Mouse (Mus musculus): ENCODE results near the gene Mamld1. TPM values are rescaled to one million over a fixed set of nuclear protein-coding genes. Genes with fewer than 3 reads are reported as not detected.

Mamld1 gene
- total and polyA plus RNA-seq, 3 experiments: not detected

DNA sequence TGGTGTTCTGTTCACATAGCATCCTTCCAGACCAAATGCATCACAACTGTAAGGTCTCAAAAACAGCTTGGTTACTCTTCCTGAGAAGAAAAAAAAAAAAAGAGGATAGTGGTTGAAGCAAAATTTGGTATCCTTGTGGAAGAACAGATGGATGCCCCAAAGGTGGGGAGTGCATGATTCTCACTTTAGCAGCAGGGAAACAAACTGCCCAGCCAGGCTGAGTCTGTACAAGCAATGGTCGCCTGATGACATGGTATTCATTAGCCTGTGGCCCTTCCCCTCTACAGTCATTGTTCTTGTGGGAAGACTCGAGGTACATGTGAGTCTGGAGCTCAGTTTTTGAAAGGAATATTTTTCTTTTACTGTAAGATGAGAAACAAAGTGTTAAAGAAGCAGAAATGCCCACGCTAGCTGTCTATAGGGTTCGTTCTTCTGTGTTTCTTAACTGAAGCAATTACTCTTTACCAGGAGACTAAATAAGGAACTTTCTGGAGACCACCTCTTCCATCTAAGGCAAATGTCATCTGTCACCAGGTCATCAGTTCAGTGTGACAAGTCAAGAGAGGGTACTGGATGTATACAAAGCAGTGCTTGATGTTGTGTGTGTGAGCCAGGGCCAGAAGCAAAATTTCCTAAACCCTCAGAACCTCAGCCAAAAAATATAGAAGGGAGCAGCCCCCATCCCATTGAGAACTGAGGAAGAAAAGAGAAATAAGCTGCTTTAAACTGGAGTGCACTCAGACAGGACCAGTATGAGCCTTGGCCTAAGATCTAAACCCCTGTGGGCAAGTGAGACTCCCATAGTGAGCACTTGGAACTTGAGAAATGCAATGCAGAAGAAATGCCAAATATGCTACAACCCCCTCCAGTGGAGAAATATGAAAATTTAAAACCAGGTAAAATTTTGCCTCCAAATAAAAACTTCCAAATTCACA, 72.6 kb downstream of the Mamld1 start:
- no peaks in the 10 kb centered on the region for H3K27me3 ChIP-seq (ENCODE audit: control insufficient read depth in 1 of 2, insufficient read depth in 2 of 2, low read length in 2 of 2)
- no peak for TF ChIP-seq GATA1 (IDR thresholded peaks at IDR 0.05; ENCODE audit: low read depth, low read length)
- no peak for TF ChIP-seq ZNF384 (IDR thresholded peaks at IDR 0.05; ENCODE audit: low read depth, low read length)
- no peak for TF ChIP-seq CTCF (IDR thresholded peaks at IDR 0.05 in 2 of 3, conservative IDR thresholded peaks at IDR 0.05 in 1 of 3; ENCODE audit: control insufficient read depth in 1 of 3, insufficient read depth in 1 of 3, low read depth in 2 of 3, low read length in 3 of 3, poor library complexity in 1 of 3, severe bottlenecking in 1 of 3)
- TF ChIP-seq E2F4 (IDR thresholded peaks at IDR 0.05; ENCODE audit: borderline replicate concordance, low read depth, low read length): no peak
- TF ChIP-seq USF2 (IDR thresholded peaks at IDR 0.05; ENCODE audit: borderline replicate concordance in 1 of 2, insufficient read depth in 1 of 2, low read depth in 1 of 2, low read length in 2 of 2): no peak
- no peak for TF ChIP-seq TBP (IDR thresholded peaks at IDR 0.05; ENCODE audit: low read depth, low read length)
- no peak for TF ChIP-seq TAL1 (IDR thresholded peaks at IDR 0.05; ENCODE audit: low read length)
- TF ChIP-seq RCOR1 (IDR thresholded peaks at IDR 0.05; ENCODE audit: low read depth, low read length): no peak
- TF ChIP-seq MXI1 (IDR thresholded peaks at IDR 0.05; ENCODE audit: low read depth, low read length): no peak
- no peak for TF ChIP-seq POLR2A (IDR thresholded peaks at IDR 0.05; ENCODE audit: control insufficient read depth in 1 of 2, insufficient read depth in 1 of 2, low read depth in 1 of 2, low read length in 2 of 2, poor library complexity in 1 of 2)
- TF ChIP-seq BHLHE40 (IDR thresholded peaks at IDR 0.05; ENCODE audit: borderline replicate concordance, low read depth, low read length): no peak
- TF ChIP-seq SMC3 (IDR thresholded peaks at IDR 0.05; ENCODE audit: low read depth, low read length): no peak

DNA sequence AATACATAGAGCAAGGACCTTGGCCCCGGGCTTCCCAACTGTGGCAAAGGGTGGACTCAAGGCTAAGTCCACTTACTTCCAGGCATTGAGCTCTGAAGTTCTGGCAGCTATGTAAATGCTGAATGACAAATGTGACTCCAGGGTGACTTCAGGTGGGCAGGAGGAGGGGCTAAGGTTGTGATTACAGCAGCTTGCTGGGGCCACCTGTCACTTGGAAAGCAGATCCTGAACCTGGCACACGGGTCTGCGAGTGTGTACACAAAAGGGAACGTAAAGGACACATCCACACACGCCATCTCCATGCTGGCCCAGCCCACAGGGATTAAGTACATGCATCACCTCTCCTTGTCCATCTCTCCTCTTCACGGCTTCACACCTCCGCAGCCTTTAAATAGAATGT, 75.0 kb downstream of the Mamld1 start:
- H3K27me3 ChIP-seq (ENCODE audit: control insufficient read depth in 1 of 2, insufficient read depth in 2 of 2, low read length in 2 of 2): no peaks in the 10 kb centered on the region
- no peaks in the 10 kb centered on the region for H3K36me3 ChIP-seq (ENCODE audit: control insufficient read depth in 1 of 2, insufficient read depth in 2 of 2, low read length in 2 of 2)
- TF ChIP-seq ELF1 (IDR thresholded peaks at IDR 0.05; ENCODE audit: low read depth, low read length): no peak
- TF ChIP-seq CHD2 (IDR thresholded peaks at IDR 0.05; ENCODE audit: low read length): no peak
- no peak for TF ChIP-seq KAT2A (conservative IDR thresholded peaks at IDR 0.05; ENCODE audit: low read depth, low read length)
- TF ChIP-seq MAZ (IDR thresholded peaks at IDR 0.05; ENCODE audit: low read depth, low read length): no peak
- no peak for TF ChIP-seq RCOR1 (IDR thresholded peaks at IDR 0.05; ENCODE audit: low read depth, low read length)
- no peak for TF ChIP-seq MAFK (IDR thresholded peaks at IDR 0.05; ENCODE audit: borderline replicate concordance, low read depth, low read length)
- H3K4me1 ChIP-seq (ENCODE audit: control insufficient read depth in 1 of 2, insufficient read depth in 2 of 2, low read length in 2 of 2): no peaks in the 10 kb centered on the region
- no peak for DNase-seq (ENCODE audit: low read depth, low spot score)
- no peak overlapping the region for H3K4me3 ChIP-seq (ENCODE audit: control insufficient read depth in 1 of 2, insufficient read depth in 1 of 2, low read depth in 2 of 2, low read length in 2 of 2)
- no peak overlapping the region for H3K27ac ChIP-seq (ENCODE audit: control insufficient read depth, low read depth, low read length)
- no peak overlapping the region for H3K9ac ChIP-seq (ENCODE audit: control insufficient read depth, low read depth, low read length, poor library complexity, severe bottlenecking)
- H3K9me3 ChIP-seq (replicated peaks; ENCODE audit: insufficient read depth, low read length): no peaks in the 10 kb centered on the region
- H3K79me2 ChIP-seq (ENCODE audit: control insufficient read depth, insufficient read depth, low read length, poor library complexity): no peaks in the 10 kb centered on the region

More for the DNA sequence above, 72.6 kb downstream of the Mamld1 start:
- H3K4me1 ChIP-seq (ENCODE audit: control insufficient read depth in 1 of 2, insufficient read depth in 2 of 2, low read length in 2 of 2): no peaks in the 10 kb centered on the region
- no peak overlapping the region for H3K9ac ChIP-seq (ENCODE audit: control insufficient read depth, low read depth, low read length, poor library complexity, severe bottlenecking)
- no peaks in the 10 kb centered on the region for H3K36me3 ChIP-seq (ENCODE audit: control insufficient read depth in 1 of 2, insufficient read depth in 2 of 2, low read length in 2 of 2)
- H3K27ac ChIP-seq (ENCODE audit: control insufficient read depth, low read depth, low read length): no peak overlapping the region
- H3K4me3 ChIP-seq (ENCODE audit: control insufficient read depth in 1 of 2, insufficient read depth in 1 of 2, low read depth in 2 of 2, low read length in 2 of 2): no peak overlapping the region
- no peak for DNase-seq (ENCODE audit: low read depth, low spot score)
- H3K9me3 ChIP-seq (replicated peaks; ENCODE audit: insufficient read depth, low read length): no peaks in the 10 kb centered on the region
- no peaks in the 10 kb centered on the region for H3K79me2 ChIP-seq (ENCODE audit: control insufficient read depth, insufficient read depth, low read length, poor library complexity)

Measured in MEL (cell line).